Mouse (Mus musculus) erythroblast, embryonic 14.5 days (primary cell): Measurements from ENCODE around the gene Pelp1. TPM values are rescaled to one million over a fixed set of nuclear protein-coding genes. Genes with fewer than 3 reads are reported as not detected.
"Not testable (repeated sequence)": the region's sequence is repeated elsewhere in the genome, so short reads cannot be mapped to it uniquely, and the experiment has no call there.

Experiments used
- H3K27me3 ChIP-seq: 2 replicates; pipeline ENCODE4 v1.6.1; 2012; ENCODE audit warnings: inconsistent platforms; ENCODE audit not compliant: control insufficient read depth
- H3K36me3 ChIP-seq: 2 replicates; pipeline ENCODE4 v1.6.1; 2012; ENCODE audit warnings: mild to moderate bottlenecking, inconsistent platforms; ENCODE audit not compliant: control insufficient read depth
- H3K4me1 ChIP-seq: 2 replicates; pipeline ENCODE4 v1.6.1; 2012; ENCODE audit warnings: inconsistent platforms; ENCODE audit not compliant: control insufficient read depth
- H3K4me3 ChIP-seq: replicated peaks from 2 replicates; pipeline ENCODE3; 2012; ENCODE audit warnings: moderate library complexity, mild to moderate bottlenecking, inconsistent platforms
- H3K9me3 ChIP-seq: 2 replicates; pipeline ENCODE4 v1.6.1; 2012; ENCODE audit warnings: low read length, inconsistent platforms, mixed read lengths; ENCODE audit not compliant: control insufficient read depth
- GATA1 ChIP-seq: IDR thresholded peaks from 2 replicates; pipeline ENCODE4 v1.6.1; 2012; ENCODE audit warnings: low read length, inconsistent platforms, mixed read lengths
- TAL1 ChIP-seq: IDR thresholded peaks from 3 replicates; pipeline ENCODE4 v1.6.1; 2012; ENCODE audit warnings: low read length, inconsistent platforms, mixed read lengths
- polyA plus RNA-seq: library from polyadenylated mRNA; stranded (reverse); fragments of >175 nt; gene quantifications from 2 replicates; pipeline ENCODE4 v1.2.3, GENCODE M21; 2012

Gene Pelp1
- polyA plus RNA-seq, 1 experiment = 3.5 TPM

GRCm38 (mm10) chr11:70389421-70389820 lies 20.4 kb downstream of the Pelp1 start:
- TF ChIP-seq GATA1 (no peak), TAL1 (no peak)
- peaks cover 46% of the 10 kb centered on the region for H3K36me3 ChIP-seq
- no peaks in the 10 kb centered on the region for H3K9me3 ChIP-seq
- H3K4me1 ChIP-seq = no peaks in the 10 kb centered on the region
- H3K4me3 ChIP-seq = no peak overlapping the region
- H3K27me3 ChIP-seq = no peaks in the 10 kb centered on the region

- Histone ChIP-seq H3K4me1 (no peaks in the 10 kb centered on the region), H3K9me3 (no peaks in the 10 kb centered on the region), H3K27me3 (no peaks in the 10 kb centered on the region), H3K4me3 (no peak overlapping the region), H3K36me3 (peaks cover 28% of the 10 kb centered on the region)
- TF ChIP-seq GATA1 (no peak), TAL1 (no peak)
Observed at GRCm38 (mm10) chr11:70387436-70387835, 22.4 kb downstream of the Pelp1 start.

GRCm38 (mm10) chr11:70384136-70384535 lies 25.7 kb downstream of the Pelp1 start:
- H3K4me3 ChIP-seq = no peak overlapping the region
- H3K27me3 ChIP-seq = no peaks in the 10 kb centered on the region
- H3K9me3 ChIP-seq = no peaks in the 10 kb centered on the region
- no peaks in the 10 kb centered on the region for H3K4me1 ChIP-seq
- peaks cover 16% of the 10 kb centered on the region for H3K36me3 ChIP-seq
- TF ChIP-seq GATA1 = no peak
- no peak for TF ChIP-seq TAL1

GRCm38 (mm10) chr11:70381330-70381729 lies 28.5 kb downstream of the Pelp1 start:
- Histone ChIP-seq H3K27me3 (peaks cover 3% of the 10 kb centered on the region), H3K36me3 (peaks cover 6% of the 10 kb centered on the region), H3K9me3 (no peaks in the 10 kb centered on the region), H3K4me3 (no peak overlapping the region), H3K4me1 (no peaks in the 10 kb centered on the region)
- TF ChIP-seq TAL1 (no peak), GATA1 (no peak)

GRCm38 (mm10) chr11:70380478-70381005 lies 29.3 kb downstream of the Pelp1 start:
- Histone ChIP-seq H3K4me1 (no peaks in the 10 kb centered on the region), H3K36me3 (peaks cover 3% of the 10 kb centered on the region), H3K27me3 (peaks cover 11% of the 10 kb centered on the region), H3K4me3 (no peak overlapping the region), H3K9me3 (no peaks in the 10 kb centered on the region)
- TF ChIP-seq GATA1 (no peak), TAL1 (no peak)

GRCm38 (mm10) chr11:70376054-70376453 lies 33.8 kb downstream of the Pelp1 start:
- H3K9me3 ChIP-seq = no peaks in the 10 kb centered on the region
- peaks cover 26% of the 10 kb centered on the region for H3K27me3 ChIP-seq
- H3K36me3 ChIP-seq = no peaks in the 10 kb centered on the region
- no peak overlapping the region for H3K4me3 ChIP-seq
- H3K4me1 ChIP-seq = no peaks in the 10 kb centered on the region
- TF ChIP-seq GATA1 = no peak
- 0 out of 3 replicates have a peak, but pooled peaks have one; percentile 20 for TF ChIP-seq TAL1

GRCm38 (mm10) chr11:70374302-70374701 lies 35.5 kb downstream of the Pelp1 start:
- Histone ChIP-seq H3K4me1 (no peaks in the 10 kb centered on the region), H3K27me3 (peaks cover 26% of the 10 kb centered on the region), H3K9me3 (no peaks in the 10 kb centered on the region), H3K4me3 (no peak overlapping the region), H3K36me3 (no peaks in the 10 kb centered on the region)
- TF ChIP-seq GATA1 = no peak
- TF ChIP-seq TAL1 = no peak

- TF ChIP-seq GATA1 = no peak
- TF ChIP-seq TAL1 = no peak
- no peaks in the 10 kb centered on the region for H3K9me3 ChIP-seq
- no peak overlapping the region for H3K4me3 ChIP-seq
- no peaks in the 10 kb centered on the region for H3K36me3 ChIP-seq
- no peaks in the 10 kb centered on the region for H3K4me1 ChIP-seq
- H3K27me3 ChIP-seq = peaks cover 26% of the 10 kb centered on the region
Observed at GRCm38 (mm10) chr11:70372849-70373557, 36.8 kb downstream of the Pelp1 start.

GRCm38 (mm10) chr11:70372396-70372795 lies 37.4 kb downstream of the Pelp1 start:
- H3K4me3 ChIP-seq = no peak overlapping the region
- no peaks in the 10 kb centered on the region for H3K4me1 ChIP-seq
- H3K27me3 ChIP-seq = peaks cover 24% of the 10 kb centered on the region
- no peaks in the 10 kb centered on the region for H3K9me3 ChIP-seq
- no peak for TF ChIP-seq GATA1
- TF ChIP-seq TAL1 = no peak
- H3K36me3 ChIP-seq = no peaks in the 10 kb centered on the region

- not testable (repeated sequence) for H3K4me1 ChIP-seq, H3K4me3 ChIP-seq, H3K27me3 ChIP-seq, H3K36me3 ChIP-seq, H3K9me3 ChIP-seq
Observed at GRCm38 (mm10) chr11:70368626-70369025, 41.2 kb downstream of the Pelp1 start.

GRCm38 (mm10) chr11:70367701-70368100 lies 42.1 kb downstream of the Pelp1 start:
- H3K4me3 ChIP-seq, H3K36me3 ChIP-seq, H3K27me3 ChIP-seq, H3K4me1 ChIP-seq, H3K9me3 ChIP-seq: not testable (repeated sequence)
